Mouse (Mus musculus) right cerebral cortex, postnatal 4 days (tissue): Measurements from ENCODE around the gene Cdk5rap2.

Experiments used
- DNase-seq: peaks from one replicate; pipeline ENCODE4 v3.0.0-alpha.2; 2022

Cdk5rap2 gene

GRCm38 (mm10) chr4:70409994-70410721 lies at the start of gene Cdk5rap2:
Cdk5rap2 (minus strand) TSS chr4:70410443.
- peak; percentile 93 for DNase-seq

DNA sequence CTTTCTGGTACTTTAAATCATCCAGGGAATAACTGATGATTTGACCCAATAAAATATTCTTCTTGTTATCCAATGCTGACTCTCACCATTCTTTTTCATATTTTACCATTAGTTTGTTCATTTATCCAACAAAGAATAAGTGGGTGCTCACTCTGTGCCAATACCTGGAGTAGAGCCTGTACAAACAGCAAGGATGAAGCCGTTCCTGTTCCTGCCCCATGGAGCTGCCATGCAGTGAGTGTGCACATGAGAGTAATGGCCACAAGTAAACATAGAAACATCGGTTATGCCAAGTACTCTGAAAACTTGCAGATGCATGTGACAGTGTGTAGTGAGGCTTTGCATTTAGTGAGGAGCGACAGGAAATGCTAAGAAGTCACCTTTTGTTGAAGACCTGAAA lies 41.9 kb upstream of the Cdk5rap2 start:
- no peak for DNase-seq

DNA sequence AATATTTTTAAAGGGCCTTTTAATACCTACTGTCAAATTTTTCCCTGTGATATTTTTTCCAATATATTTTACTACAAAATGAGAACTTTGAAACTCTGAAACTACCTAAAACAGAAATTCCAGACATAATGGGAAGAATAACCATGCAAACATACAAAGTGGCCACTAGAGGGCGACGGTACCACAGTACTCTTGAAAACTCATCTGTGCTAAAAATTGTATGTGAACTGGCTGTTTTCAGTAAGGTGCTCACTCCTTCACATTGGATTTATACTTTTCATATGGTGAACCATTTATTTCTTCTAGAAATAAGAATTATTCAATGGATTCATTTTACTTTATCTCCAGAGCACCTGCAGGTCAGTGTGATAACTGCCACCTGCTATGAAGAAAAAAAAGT lies 41.5 kb upstream of the Cdk5rap2 start:
- peak; percentile 56 for DNase-seq

- DNase-seq: no peak
Observed at GRCm38 (mm10) chr4:70449668-70450067, 39.4 kb upstream of the Cdk5rap2 start.

DNA sequence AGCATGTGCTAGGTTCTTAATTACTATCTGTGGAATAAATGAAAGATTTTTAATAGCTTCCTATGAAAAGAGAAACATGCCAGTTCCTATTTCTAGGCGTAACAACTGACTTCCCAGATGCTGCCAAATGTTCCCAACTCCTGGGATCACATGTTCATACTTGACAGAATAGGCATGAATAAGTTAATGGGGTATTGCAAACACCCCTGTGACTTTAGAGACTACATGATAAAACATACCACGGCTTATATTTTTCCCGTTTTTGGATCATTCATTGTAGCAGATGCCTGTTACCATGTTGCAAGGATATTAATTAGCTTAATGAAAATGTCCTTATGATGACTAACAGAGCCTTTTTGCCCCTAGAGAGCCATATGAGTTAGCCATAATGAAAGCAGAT lies 36.5 kb upstream of the Cdk5rap2 start:
- DNase-seq: no peak

DNA sequence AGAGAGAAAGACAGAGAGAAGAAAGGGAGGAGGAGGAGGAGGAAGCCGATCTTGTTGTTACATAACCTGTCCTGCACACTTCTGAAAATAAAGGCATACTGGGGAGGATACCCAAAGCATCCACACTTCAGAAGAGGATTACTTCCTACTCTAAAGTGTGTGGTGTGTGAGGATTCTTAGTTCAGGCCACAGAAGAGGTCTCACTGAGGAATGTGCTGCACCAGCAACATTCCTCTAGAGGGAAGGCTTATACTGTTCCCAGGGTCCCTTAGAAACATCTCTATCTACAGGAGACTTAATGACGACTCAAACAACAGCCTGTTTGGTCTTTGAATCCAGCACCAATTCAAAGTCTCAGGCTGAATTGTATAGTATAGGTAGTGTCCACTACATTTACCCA lies 10.0 kb upstream of the Cdk5rap2 start:
- no peak for DNase-seq

DNA sequence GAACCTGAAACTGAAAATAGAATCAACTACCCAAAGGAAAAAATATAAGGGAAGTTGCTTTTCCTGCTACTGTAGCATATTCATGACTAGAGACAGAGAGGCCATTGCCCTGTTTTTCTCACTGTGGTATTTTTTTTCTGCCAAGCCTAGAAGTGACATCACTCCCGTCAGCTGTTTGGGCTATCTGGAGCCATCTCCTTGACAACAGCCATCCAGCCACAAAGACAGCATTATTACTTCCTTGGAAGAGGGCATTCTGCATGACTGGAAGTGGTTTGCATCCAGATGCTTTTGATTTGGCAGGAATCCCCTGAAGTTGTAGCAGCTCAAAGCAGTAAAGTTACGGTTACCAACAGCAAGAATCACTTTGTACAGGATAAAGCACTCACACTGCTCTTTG lies 1.9 kb upstream of the Cdk5rap2 start:
- no peak for DNase-seq

DNA sequence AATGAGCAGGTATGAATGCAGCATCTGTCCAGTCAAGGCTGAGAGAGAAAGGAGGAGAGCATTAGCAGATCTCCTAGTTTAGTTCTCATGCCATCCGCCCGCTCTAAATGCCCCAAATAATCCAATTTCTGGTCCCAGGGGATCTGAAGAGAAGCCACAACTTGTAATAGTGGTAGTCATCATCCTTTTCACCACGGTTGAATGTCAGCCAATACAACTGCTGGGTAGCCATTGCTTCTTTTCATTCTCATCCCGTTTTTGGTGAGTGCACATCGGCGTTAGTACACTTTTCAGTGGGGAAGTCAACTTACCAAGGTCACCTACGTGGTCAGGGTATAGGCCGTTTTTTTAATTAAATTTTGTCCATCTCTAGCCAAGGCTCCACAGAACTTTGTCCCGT lies 787 bp downstream of the Cdk5rap2 start:
- DNase-seq: no peak

- peak; percentile 66 for DNase-seq
Observed at GRCm38 (mm10) chr4:70402109-70402819, 8.0 kb downstream of the Cdk5rap2 start.

GRCm38 (mm10) chr4:70399476-70399875 lies 10.8 kb downstream of the Cdk5rap2 start:
- DNase-seq: no peak

- no peak for DNase-seq
Observed at GRCm38 (mm10) chr4:70399074-70399473, 11.2 kb downstream of the Cdk5rap2 start.

GRCm38 (mm10) chr4:70398088-70398487 lies 12.2 kb downstream of the Cdk5rap2 start:
- no peak for DNase-seq

DNA sequence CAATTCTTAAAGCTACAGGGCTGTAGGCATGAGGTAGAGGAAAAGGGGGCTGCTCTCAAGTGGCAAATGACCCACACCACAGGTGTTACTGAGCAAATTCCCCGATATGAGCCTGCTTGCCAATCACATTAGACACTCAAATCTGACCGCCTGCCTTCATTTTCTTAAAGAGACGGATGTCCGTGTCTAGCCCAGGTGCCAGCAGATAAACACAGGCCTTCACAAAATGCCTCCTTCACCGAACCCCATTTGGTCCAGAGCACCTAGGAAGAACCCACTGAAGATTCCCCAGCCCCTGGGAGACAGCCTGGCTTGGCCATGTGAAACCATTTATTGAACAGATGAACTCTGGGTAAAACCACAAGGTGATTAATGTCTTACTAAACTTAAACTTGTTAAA lies 13.5 kb downstream of the Cdk5rap2 start:
- DNase-seq: no peak

DNA sequence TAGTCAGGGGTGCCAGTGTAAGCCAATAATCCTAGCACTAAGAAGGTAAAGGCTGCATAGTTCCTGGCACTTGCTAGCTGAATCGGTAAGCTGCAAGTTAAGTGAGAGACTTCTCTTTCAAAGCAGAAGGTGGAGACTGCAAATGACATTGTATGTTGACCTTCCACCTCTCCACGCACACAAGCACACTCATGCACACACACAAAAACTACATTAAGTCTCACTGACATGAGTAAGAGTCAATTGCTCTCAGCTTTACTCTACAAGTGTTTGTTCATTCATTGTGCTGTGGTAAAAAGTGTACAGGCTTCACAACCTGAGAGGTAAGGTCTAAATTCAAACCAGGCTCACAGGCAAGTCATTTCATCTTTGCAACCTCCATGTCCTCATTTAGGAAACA lies 15.5 kb downstream of the Cdk5rap2 start:
- no peak for DNase-seq

GRCm38 (mm10) chr4:70391760-70392372 lies 18.4 kb downstream of the Cdk5rap2 start:
- no peak for DNase-seq

DNA sequence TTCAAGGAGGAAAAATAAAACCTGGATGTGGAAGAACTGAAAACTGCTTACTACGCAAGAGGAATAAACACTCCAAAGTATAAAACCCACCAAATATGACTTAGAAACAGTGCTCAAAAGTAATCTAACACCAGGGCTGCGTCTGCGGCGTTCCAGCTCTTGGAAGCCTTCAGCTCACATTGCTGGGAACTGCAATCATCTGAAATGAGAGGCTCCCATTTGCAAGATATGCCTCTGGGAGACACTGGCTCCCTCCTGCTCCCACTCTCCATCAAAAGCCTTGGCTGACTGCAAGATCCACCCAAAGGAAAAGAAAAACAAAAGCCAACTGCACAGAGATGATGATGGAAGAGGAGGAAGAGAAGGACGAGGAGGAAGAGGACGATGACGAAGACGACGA lies 19.2 kb downstream of the Cdk5rap2 start:
- no peak for DNase-seq

GRCm38 (mm10) chr4:70386206-70386605 lies 24.0 kb downstream of the Cdk5rap2 start:
- no peak for DNase-seq

DNA sequence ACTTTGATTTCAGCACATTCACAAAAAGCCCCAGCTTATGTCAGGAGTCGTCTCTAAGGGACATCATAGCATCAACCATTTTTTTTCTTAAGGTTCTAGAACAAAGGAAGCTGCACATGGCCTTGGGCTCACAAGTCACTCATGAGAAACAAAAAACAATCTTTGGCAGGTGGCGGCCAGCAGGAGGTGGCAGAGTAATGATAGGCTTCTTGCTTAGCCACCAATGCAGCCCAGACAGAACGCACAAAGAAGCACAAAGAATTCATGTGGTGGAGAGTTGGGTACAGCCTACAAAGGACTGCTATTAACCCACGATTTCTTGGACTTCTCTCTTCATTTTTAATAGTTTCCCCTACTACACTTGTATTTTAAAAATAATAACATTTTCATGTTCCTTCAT lies 32.9 kb downstream of the Cdk5rap2 start:
- DNase-seq: no peak

- no peak for DNase-seq
Observed at GRCm38 (mm10) chr4:70365061-70365858, 45.0 kb downstream of the Cdk5rap2 start.

DNA sequence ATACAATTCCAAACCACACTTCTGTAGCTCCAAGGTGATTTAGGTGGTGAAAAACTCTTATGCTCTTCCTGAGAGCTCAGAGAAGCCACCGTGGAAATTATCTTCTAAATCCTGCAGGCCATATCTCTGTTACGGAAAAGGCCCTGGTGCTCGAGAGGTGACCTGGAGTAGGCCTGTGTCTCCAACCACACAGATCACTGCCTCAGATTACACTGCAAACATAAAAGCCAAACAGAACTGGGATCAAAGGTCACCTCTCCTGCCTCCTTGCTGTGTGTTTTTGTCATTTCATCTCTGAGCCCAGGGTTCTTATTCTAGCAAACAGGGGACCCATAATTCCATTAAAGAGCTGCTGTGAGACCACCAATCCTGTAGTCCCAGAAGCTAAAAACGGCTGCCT lies 48.9 kb downstream of the Cdk5rap2 start:
- no peak for DNase-seq

GRCm38 (mm10) chr4:70355659-70356350 lies 54.4 kb downstream of the Cdk5rap2 start:
- DNase-seq: peak; percentile 49

- DNase-seq: no peak
Observed at GRCm38 (mm10) chr4:70354448-70354847, 55.8 kb downstream of the Cdk5rap2 start.

- DNase-seq: no peak
Observed at GRCm38 (mm10) chr4:70353656-70354055, 56.6 kb downstream of the Cdk5rap2 start.
